Mouse (Mus musculus) embryonic facial prominence, embryonic 15.5 days (tissue): ENCODE measurements at regions not wholly inside any gene's neighbourhood (a gene's known extent, or its start where the extent isn't known, plus 50 kb on each side); places are given as distances from the start of the nearest gene placed in this dataset.

Source experiments
- ATAC-seq: fragments of 200-750 bp; cut with Nextera tagmentation; 2 replicates; pipeline ENCODE4 v1.8.0; 2017; ENCODE audit warnings: low read depth, moderate TSS enrichment; ENCODE audit not compliant: insufficient number of reproducible peaks, low FRiP score, low TSS enrichment
- H3K27ac ChIP-seq: fragments of 300-500 bp; sonication (generic); replicated peaks from 2 replicates; pipeline ENCODE4 v1.5.1; 2015; ENCODE audit warnings: mild to moderate bottlenecking, inconsistent platforms
- H3K27me3 ChIP-seq: fragments of 300-500 bp; sonication (generic); 2 replicates; pipeline ENCODE4 v1.6.1; 2015; ENCODE audit warnings: inconsistent platforms
- H3K36me3 ChIP-seq: fragments of 300-500 bp; sonication (generic); 2 replicates; pipeline ENCODE4 v1.6.1; 2015; ENCODE audit warnings: mild to moderate bottlenecking, inconsistent platforms
- H3K4me1 ChIP-seq: fragments of 300-500 bp; sonication (generic); 2 replicates; pipeline ENCODE4 v1.6.1; 2015; ENCODE audit warnings: inconsistent platforms
- H3K4me2 ChIP-seq: fragments of 300-500 bp; sonication (generic); replicated peaks from 2 replicates; pipeline ENCODE4 v1.6.1; 2015; ENCODE audit warnings: mild to moderate bottlenecking, inconsistent platforms
- H3K4me3 ChIP-seq: fragments of 300-500 bp; sonication (generic); replicated peaks from 2 replicates; pipeline ENCODE4 v1.5.1; 2015; ENCODE audit warnings: mild to moderate bottlenecking, inconsistent platforms
- H3K9ac ChIP-seq: fragments of 300-500 bp; sonication (generic); 2 replicates; pipeline ENCODE4 v1.6.1; 2015; ENCODE audit warnings: inconsistent platforms
- H3K9me3 ChIP-seq: fragments of 300-500 bp; sonication (generic); replicated peaks from 2 replicates; pipeline ENCODE4 v1.6.1; 2016; ENCODE audit warnings: inconsistent platforms
- WGBS: fragments of 180-500 bp; shearing (Covaris S2); methylation state at CpG from one replicate; pipeline ENCODE4 v1.1.7; 2015; 5-methylcytosine and 5-hydroxymethylcytosine counted together

DNA sequence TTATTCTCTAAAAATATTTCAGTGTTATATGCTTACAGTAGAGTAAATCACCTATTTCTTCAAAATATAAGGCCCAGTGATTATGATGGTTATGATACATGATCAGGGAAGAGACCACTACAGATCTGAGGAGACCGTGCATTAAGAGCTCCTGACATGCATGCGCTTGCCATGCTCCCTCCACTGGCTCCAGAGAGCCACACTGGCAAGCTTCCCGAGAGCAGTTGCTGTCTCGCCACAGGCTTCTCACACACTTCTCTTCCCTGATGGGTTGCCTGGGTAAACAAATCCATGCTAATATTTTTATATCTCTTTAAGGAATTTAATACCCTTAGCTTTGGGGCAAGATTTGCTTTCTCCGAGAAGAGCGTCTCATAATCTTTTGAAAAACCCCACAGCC lies 50.9 kb upstream of the Cntn1 start:
- Histone ChIP-seq H3K4me1 (no peaks in the 10 kb centered on the region), H3K4me2 (no peak overlapping the region), H3K27me3 (no peaks in the 10 kb centered on the region), H3K27ac (no peak overlapping the region), H3K9me3 (no peaks in the 10 kb centered on the region), H3K4me3 (no peak overlapping the region), H3K9ac (no peak overlapping the region), H3K36me3 (no peaks in the 10 kb centered on the region)
- WGBS: 53% methylated on average over 6 of the region's 6 CpGs
- ATAC-seq: no peak
